18 mouse cellular contexts compared by ENCODE assay signal in genomic region chr4:95398301-95398700, GRCm38 (mm10).
"Had no signal": no experiment of that assay in that cellular context is flagged by ENCODE, and none has a peak within 500 bp of the region (broad histone marks: within the 10 kb centered on the region; RNA-seq: fewer than 3 reads in every experiment).

No protein-coding gene starts in this region.

- H3K27ac ChIP-seq: lung, embryonic 15.5 days; midbrain, embryonic 10.5 days; midbrain, embryonic 12.5 days; neural tube, embryonic 13.5 days; neural tube, embryonic 15.5 days had no signal

- H3K4me3 ChIP-seq: lung, embryonic 15.5 days; midbrain, embryonic 10.5 days; midbrain, embryonic 12.5 days; myocyte; neural tube, embryonic 13.5 days; neural tube, embryonic 15.5 days had no signal

- H3K27me3 ChIP-seq: lung, embryonic 15.5 days; midbrain, embryonic 12.5 days; neural tube, embryonic 13.5 days; neural tube, embryonic 15.5 days had no signal

- H3K36me3 ChIP-seq: lung, embryonic 15.5 days; midbrain, embryonic 10.5 days; midbrain, embryonic 12.5 days; neural tube, embryonic 13.5 days; neural tube, embryonic 15.5 days had no signal

- H3K4me1 ChIP-seq: midbrain, embryonic 10.5 days; midbrain, embryonic 12.5 days; neural tube, embryonic 13.5 days; neural tube, embryonic 15.5 days had no signal

- H3K9me3 ChIP-seq: lung, embryonic 15.5 days; midbrain, embryonic 10.5 days; midbrain, embryonic 12.5 days; neural tube, embryonic 13.5 days; neural tube, embryonic 15.5 days had no signal

- H3K9ac ChIP-seq: lung, embryonic 15.5 days; midbrain, embryonic 12.5 days; neural tube, embryonic 13.5 days; neural tube, embryonic 15.5 days had no signal

- DNase-seq: lung, adult 18-20 months; lung, postnatal 14 days; lung, postnatal 4 days; midbrain, embryonic 14.5 days; retina, postnatal 1 day; right cerebral cortex, adult 18-20 months; right cerebral cortex, postnatal 25 days; right cerebral cortex, postnatal 4 days; spleen, adult 18-20 months; thymus, adult 18-20 months; thymus, postnatal 14 days; thymus, postnatal 36 days had no signal
